Mouse (Mus musculus) lung, postnatal 25 days (tissue): ENCODE data around the gene Hltf.
"Not testable (repeated sequence)": the region's sequence is repeated elsewhere in the genome, so short reads cannot be mapped to it uniquely, and the experiment has no call there.

ENCODE experiments used
- DNase-seq: peaks from one replicate; pipeline ENCODE4 v3.0.0; 2022; ENCODE audit warnings: low spot score

Gene Hltf

DNA sequence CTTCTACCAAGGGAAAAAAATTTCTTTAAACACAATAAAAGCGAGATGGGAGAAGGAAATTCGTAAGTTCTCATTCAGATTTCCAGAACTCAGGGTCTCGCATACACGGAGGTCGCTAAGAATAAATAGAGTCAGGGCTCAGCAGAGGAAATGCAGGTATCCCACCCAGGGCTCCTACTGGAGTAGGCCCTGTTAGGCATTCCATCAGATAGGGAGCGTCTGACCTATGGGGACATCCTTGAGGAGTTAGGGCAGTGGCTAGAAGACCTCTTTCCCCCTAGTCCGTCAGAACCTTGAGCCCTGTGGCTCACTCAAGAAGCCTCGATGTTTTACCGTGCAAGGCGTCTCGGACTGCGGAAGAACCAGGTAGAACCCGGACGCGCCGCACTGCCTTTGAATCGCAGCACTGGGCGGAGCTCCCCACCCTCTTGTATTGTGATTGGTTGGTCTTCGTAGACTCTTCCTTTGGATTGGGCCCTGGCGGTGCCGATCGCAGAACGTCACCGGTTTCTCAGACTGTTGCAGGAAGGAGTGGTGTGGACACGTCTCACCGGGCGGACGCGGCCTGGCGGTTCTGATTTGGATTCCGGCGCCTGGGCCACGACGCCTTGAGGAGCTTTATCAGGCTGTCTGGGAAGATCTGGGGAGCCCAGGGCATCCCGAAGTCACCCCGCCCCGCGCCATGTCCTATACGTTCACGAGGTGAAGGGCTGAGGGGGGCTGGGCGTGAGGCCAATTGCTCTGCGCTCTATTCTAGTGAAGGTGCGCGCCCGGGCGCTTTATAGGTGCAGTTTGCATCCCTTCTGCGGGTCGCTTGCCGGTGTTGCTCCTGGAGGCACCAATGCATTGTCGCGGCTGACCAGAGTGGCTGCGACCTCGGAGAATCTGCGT lies at the start of gene Hltf:
Hltf (plus strand) TSS at position 506 of the 891 bp plus-strand sequence.
- peak; percentile 95 for DNase-seq

DNA sequence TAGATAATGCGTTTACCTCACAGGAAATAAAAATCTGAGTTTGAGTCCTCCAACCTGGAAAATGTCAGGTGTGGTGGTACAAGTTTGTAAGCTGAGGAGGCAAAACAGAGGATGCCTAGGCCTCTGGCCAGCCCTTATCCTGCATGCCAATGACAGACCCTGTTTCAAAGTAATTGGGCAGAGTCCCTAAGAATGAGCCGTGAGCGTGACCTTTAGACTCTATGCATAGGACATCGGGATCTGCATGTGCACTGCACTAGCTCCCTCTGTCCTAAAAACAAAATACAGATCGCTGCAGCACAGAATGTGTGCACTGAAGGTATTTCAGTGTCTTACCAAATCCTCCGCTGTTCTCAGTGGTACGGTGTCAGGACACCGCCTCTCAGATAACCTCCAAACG lies 47.1 kb upstream of the Hltf start:
- DNase-seq: no peak

DNA sequence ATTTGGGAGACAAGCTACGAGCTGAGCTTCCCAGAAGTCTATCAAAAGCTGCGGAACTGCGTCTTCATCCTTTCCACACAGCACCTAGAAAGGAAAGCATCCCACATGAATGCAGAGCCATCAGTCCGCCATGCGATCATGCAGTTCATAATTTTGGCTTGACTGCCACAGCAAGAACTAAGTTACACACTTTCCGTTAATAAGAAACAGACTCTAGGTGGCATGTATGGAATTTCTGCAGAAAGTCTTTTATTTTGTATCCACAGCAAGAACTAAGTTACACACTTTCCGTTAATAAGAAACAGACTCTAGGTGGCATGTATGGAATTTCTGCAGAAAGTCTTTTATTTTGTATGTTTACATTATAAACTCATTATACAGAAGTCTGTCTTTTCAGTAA lies 46.7 kb upstream of the Hltf start:
- DNase-seq: not testable (repeated sequence)

DNA sequence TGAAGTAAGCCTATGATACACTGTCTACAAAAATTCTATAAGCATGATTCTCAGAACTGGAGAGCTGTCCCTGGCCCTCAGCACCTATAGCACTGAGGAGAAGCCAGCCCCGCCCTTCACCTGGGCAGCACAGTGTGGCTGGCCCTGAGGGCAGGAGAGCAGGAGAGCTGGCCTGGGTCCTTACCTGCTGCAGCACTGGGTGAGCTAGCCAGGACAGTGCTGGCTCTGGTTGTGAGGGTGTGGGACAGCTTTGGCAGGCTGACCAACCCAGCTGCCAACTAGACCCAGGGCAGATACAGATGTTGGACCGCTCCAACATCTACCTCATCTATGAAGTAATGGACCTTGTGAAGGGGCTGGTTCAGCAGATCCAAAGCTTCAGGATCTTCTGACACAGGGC lies 43.2 kb upstream of the Hltf start:
- DNase-seq: no peak

DNA sequence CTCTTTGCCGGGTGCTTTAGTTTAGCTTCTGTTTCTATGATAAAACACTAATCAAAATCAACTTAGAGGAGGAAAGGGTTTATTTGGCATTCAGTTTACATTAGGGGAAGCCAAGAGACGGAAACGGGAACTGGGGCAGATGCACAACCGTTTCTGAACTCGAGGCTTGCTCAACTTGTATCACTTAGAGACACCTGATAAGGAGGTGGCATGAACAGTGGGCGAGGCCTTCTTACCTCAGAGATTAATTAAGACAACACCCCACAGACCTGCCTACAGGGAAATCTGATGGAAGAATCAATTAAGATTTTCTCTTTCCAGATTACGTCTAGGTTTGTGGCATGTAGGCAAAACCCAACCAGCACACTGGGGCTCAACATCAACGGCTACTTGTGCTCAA lies 39.5 kb upstream of the Hltf start:
- DNase-seq: no peak

DNA sequence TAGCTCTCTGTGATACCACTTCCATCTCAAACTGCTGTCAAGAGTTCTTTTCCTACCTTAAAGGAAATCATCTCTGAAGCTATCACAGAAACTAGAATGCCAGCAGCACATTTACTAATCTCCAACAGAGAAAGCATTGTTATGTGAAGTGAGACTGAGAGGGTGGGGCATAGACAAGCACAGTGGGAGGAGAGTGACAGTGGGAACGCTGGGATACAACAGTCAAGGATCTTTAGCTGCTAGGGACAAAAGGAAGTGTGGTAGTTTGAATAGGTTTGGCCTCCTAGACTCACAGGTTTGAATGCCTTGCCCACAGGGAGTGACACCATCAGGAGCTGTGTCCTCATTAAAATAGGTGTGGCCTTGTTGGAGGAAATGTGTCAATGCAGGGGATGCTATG lies 33.8 kb upstream of the Hltf start:
- DNase-seq: no peak

DNA sequence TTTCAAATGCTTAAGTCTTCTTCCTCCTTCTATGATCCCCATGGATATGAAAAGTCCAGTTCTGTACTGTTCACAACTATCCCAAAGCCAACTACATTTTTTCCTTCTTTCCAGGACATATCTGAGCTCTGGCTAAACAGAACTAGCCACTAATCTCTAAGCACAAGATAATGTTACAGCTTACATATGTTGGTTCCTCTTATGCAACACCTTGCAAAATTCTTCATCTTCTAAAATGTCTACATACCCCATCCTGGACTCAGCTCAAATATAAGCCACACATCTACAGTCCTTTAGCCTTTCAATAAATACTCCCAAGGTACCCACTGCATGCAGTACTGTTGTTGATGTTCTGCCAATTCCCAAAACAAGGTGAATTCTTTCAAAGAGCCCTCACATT lies 31.1 kb upstream of the Hltf start:
- DNase-seq: no peak

DNA sequence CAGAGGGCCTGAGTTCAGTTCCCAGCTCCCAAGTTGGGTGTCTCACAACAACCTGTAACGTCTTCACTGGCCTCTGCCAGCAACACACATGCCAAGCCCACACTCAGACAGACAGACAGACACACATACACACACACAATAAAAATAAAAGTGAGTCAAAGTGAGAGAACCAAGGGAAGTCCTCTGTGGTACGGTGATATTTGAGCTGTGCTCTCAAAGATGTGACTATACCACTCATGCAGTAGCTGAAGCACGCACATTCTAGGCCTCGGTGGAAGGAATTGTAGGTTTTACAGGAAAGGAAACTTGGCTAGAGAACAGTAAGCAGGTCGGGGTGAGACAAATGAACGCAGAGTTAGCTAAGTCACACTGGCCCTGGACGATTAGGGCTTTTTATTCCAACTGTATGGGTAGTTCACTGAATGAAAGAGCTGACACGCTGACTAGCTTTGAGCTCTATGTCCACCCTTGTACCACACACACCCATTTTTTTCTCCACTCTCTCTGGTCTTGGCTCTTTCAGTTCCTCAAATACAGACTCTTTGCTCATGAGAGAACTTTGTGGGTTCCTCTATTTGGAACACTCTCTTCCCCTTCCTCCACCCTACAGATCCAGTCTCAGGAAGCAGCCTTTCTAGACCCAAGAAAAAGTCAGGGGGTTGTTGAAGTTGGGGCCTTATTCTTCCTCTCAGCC lies 30.5 kb upstream of the Hltf start:
- DNase-seq: peak; percentile 35

DNA sequence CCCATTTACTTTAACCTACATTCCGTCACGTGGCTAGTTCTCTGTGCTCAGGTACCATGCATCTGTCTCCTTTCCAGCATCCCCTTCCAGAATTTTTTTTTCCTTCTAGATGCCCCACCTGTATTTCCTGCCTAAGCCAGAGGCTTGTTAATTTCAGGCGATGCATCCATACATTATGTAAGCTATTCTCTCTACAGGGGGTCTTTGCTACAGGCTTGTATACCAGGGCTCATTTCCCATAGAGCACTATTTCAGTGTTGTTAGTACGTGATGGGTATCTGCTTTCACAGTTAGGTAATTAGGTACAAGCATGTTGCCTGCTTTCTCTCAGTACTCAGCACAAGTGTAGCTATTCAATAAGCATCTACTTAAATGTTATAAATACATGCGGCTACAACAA lies 29.8 kb upstream of the Hltf start:
- DNase-seq: no peak

DNA sequence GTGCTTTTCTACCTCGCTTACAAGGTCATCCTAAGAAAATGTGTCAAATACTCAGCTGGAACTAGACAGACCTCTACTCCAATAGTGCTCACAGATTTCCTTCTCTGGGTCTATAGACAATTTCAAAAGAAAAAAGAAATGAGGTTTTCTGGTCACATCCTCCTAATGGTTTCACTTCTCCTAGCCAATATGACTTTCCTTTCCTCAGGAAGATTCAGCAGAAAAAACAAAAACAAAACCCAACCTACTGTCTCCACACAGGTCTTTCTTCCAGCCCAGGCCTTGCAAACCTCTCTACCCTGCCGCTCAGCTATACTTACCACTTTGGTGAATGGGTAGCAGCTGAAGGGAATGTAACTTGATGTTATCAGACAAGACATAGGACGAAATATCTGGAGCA lies 29.0 kb upstream of the Hltf start:
- no peak for DNase-seq

DNA sequence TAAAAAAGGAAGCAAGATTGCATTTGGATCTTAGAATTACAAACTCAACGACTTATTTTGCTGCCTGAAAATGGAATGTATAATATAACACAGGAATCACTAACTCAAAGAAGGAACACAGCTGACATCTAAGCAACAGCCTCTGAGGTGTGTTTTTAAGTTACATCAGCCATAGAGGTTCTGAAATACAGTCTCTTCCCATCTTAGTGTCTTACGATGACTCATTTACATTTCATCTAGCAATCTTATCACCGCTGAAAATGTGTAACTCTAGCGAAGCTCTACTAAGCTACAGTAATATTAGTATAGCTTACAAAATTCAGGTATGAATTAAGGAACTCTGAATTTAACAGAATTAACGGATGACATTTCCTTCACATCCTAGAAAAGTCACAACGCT lies 26.8 kb upstream of the Hltf start:
- DNase-seq: no peak

DNA sequence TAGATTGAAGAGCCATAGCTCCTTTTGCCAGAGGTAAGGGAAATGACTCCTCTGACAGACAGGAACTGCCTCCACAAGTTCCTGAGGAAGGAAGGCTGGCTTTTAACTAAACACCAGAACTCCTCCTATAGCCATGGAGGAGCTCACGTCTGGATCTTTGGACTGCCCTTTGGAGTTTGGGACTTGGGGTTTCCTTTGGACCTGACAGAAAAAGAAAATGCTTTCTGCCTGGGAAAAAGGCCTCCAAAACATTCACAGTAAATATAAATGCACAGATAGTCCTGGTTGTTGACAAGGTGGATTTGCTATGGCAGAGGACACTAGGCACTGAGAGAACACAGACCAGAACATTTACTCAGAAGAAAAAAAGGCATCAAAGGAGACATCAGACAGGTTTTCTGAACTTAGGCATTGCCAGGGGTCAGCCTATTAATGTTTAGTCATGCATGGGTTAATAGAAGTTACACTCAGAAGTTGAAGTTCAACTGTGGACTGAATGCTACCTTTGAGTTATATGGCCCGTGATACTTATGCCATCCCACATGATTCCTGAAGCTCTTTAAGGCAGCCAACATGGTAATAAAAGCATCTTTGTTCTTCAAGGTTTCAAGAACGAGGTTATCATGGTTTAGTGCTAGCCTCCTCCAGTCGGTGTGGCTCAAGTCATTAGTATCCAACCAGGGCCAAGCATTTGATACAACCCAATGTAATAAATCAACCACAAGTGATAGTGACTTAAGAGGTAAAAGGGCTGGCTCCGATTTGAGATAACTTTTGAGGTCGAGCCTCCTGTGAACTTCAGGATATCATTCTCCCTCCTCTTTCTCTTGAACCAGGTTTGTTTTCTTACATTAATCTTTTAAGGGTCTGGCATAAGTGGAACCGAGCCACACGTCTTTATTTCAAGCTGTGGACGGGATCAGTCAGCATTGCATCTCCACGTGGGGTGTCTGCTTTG lies 23.6 kb upstream of the Hltf start:
- DNase-seq: no peak

DNA sequence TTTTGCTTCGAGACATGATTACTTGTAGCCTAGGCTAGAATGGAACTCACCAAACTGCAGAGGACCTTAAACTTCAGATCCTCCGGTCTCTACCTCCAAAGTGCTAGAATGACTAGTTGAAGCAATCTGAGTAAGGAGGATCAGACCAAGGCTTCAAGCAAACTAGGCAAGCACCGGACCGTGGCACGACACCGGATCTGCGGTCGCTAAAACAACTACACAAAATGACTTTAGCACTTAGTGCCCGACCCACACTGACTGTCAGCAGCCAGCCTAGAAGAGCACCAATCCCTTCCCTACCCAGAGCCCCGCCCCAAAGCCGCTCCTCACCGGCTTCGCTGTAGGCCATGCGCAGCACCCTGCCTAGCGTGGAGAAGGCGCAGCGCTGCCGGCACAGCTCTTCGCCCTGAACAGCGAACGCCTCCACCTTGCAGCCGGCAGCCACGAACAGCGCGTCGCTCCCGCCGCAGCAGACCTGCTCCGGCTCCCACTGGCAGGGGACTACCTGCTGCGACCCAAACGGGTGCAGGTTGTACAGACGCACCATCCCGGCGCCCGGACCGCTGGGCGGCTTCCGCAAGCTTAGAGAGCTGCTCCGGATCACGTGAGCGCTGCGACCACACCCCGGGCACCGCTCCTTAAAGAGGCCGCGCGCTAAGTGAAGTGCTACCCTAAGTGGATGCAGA lies 22.7 kb upstream of the Hltf start, which contains the start of gene Hps3:
Hps3 (minus strand) TSS at position 597 of the 686 bp plus-strand sequence.
- DNase-seq: peak; percentile 91

DNA sequence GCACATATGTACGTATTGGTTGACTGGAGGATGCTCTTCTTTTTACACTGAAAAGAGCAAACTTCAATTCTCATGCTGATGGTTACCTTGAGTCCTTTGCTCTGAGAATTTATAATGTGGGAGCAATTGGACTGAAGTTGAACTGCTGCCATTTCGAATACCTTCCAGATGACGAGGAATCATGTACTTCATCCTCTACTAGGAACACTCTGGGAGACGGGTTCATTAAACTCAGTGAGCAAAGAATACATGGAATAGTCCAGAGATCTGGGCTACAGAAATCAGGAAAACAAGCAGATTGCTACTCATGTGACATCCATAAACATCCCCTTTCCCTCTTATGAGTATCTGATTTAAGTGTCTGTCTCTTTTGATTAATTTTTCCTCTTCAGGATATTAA lies 21.5 kb upstream of the Hltf start:
- DNase-seq: no peak

DNA sequence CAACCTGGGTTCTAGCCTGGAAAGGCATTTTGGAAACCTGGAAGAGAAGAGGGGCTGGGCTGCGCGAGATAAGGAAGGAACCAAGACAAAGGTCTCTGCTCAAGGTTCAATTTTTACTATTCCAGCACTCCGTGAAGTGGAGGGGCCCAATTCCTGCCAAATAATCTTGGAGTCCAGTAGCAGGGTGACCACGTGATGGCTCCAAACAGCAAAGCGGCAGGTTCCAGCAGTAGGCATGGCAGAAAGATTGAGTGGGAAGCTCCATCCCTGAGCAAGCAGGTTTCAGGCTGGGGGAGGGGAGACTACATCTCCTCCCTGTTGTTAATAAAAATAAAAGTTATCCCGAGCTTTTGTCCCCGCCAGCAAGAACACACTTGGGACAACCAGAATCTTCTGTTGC lies 16.1 kb upstream of the Hltf start:
- not testable (repeated sequence) for DNase-seq

DNA sequence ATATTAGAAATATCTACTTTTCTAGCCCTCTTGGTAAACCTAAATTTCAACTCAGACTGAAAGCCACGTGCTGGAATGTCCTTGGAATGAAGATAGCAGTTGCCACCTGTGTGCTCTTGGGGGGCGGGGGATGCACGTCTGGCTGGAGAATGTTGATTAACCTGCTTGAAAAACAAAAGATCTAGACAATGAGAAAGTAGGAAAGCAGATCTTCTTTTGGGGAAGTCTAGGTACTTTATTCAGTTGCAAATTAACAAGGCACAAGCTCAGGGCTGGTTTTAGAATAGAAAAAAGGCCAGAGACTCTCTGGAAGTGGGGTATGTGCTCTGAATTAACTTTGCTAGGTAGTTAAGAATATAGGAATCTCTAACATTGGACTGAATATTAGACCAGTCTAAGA lies 12.9 kb upstream of the Hltf start:
- DNase-seq: not testable (repeated sequence)

DNA sequence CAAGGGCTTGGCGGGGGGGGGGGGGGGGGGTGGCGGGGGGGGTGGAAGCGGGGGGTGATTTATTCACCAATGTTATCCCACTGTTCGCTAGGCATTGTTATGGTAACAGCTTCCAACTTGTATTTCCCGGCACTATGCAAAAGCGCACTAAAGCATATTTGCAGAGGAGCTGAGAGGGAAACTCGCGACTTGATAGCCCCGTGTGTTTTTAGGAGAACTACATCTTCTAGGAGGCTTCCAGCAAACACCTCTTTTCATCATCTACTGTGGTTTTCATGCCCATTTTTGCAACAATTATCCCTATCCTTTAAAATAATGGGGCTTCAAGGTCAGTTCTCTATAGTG lies 558 bp downstream of the Hltf start:
- DNase-seq: no peak

DNA sequence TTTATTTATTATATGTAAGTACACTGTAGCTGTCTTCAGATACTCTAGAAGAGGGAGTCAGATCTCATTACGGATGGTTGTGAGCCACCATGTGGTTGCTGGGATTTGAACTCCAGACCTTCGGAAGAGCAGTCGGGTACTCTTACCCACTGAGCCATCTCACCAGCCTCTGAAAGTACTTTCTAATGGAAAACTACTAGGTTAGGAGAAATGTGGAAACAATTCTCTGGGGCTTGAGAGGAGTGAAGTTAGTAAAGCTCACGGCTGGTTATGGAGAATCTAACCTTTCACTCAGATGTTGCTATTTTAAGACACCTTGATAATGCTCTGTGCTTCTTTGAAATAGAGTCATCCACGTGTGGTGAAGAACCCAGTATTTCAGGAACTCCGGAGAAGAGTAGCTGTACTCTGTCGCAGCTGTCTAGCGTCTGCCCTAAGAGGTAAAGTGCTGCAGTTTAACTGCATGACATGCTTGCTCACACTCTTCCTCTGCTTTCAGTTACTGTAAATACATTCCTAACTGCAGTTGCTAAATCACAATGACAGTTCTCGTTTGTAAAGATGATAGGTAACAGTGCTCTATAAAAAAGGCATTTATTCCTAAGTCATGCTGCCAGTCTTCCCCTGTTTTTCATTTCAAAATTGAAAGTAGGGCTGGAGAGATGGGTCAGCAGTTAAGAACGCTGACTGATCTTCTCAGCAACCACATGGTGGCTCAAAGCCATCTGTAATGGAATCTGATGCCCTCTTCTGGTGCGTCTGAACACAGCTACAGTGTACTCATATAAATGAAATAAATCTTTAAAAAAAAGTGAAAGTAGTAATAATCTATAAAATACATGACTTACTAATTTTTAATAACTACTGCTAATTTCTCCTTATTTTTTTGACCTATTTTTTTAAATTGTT lies 18.8 kb downstream of the Hltf start:
- no peak for DNase-seq

DNA sequence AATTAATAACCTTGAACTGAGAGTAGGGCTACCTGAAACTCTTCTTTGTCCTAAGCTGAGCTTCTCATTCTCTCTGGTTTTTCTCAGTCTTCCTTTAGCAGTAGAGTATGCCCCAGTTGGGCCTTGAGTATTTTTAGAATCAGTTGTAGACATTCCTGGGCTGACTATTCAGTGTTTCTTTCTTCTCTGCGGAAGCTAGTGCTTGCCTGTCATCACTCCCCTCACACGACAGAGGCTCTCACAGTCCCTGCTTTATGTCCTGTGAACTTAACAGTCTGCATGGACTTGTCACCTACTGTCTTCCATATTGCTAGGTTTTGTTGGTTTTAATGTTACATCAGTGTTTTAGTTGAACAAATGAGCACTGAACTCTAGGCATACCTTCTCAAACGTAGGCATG lies 24.6 kb downstream of the Hltf start:
- DNase-seq: no peak

DNA sequence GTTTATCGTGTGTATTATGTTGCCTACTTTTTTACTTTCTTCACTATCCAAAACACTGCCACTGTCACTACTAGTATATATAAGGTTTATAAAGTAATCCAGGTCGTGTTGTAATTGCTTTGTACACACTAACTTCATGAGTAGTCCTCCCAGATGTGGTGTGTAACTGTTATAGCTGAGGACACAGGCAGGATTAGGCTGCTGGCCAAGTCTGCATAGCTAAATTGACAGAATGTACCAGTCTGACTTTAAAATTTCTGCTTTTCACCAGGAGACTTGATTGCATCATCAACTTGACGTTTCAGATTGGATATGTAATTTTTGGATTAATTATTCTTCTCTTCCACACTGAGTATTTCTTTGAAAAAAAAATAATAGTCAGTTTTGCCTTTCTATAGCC lies 46.2 kb downstream of the Hltf start:
- DNase-seq: no peak

DNA sequence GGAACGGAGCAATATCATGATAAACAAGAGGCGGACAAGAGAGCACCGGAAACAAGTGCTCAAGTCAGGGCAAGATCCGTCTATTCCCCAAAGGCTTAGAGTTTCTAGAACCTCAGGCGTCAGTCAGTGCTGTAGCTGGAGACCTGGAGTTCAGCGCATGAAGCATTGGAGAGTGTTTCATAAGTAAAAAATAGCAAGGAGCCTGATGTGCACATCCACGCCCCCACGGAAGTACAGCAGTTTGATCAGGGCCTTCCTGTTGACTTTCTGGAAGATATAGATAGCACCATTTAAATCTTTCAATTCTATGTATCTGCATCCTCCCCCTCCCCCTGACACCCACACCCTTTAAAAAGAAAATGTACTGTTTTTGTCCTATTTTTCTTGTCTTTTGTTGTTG lies 46.7 kb downstream of the Hltf start:
- DNase-seq: no peak
